Mouse (Mus musculus) hindbrain, postnatal 0 days (tissue): Measurements from ENCODE around the gene Tex33. TPM values are rescaled to one million over a fixed set of nuclear protein-coding genes. Genes with fewer than 3 reads are reported as not detected.
A peak's percentile ranks its signal among the peaks of the same experiment; 100 is the strongest.

Experiments
- ATAC-seq: fragments of 200-750 bp; cut with Nextera tagmentation; 2 replicates; pipeline ENCODE4 v1.8.0; 2017; ENCODE audit warnings: mild to moderate bottlenecking, moderate TSS enrichment, moderate library complexity
- DNase-seq: peaks from one replicate; pipeline ENCODE4 v3.0.0-alpha.2; 2015; ENCODE audit warnings: low spot score
- H3K27ac ChIP-seq: fragments of 300-500 bp; sonication (generic); 2 replicates; pipeline ENCODE4 v1.5.1; 2014; ENCODE audit warnings: mild to moderate bottlenecking
- H3K27me3 ChIP-seq: fragments of 300-500 bp; sonication (generic); 2 replicates; pipeline ENCODE4 v1.6.1; 2014; ENCODE audit warnings: low read length, mixed read lengths; ENCODE audit not compliant: insufficient read depth
- H3K36me3 ChIP-seq: fragments of 300-500 bp; sonication (generic); 2 replicates; pipeline ENCODE4 v1.6.1; 2014; ENCODE audit warnings: low read length, mixed read lengths; ENCODE audit not compliant: insufficient read depth
- H3K4me1 ChIP-seq: fragments of 300-500 bp; sonication (generic); 2 replicates; pipeline ENCODE4 v1.6.1; 2014; ENCODE audit warnings: antibody characterized with exemption, low read length, mixed read lengths; ENCODE audit not compliant: insufficient read depth
- H3K4me2 ChIP-seq: fragments of 300-500 bp; sonication (generic); 2 replicates; pipeline ENCODE4 v1.6.1; 2014; ENCODE audit warnings: low read depth, mild to moderate bottlenecking, low read length, moderate library complexity, mixed read lengths
- H3K4me3 ChIP-seq: fragments of 300-500 bp; sonication (generic); 2 replicates; pipeline ENCODE4 v1.5.1; 2014; ENCODE audit warnings: low read length
- H3K9ac ChIP-seq: fragments of 300-500 bp; sonication (generic); replicated peaks from 2 replicates; pipeline ENCODE4 v1.6.1; 2014; ENCODE audit warnings: mild to moderate bottlenecking, low read length, moderate library complexity, mixed read lengths
- H3K9me3 ChIP-seq: fragments of 300-500 bp; sonication (generic); 2 replicates; pipeline ENCODE4 v1.6.1; 2016; ENCODE audit warnings: low read length, mixed read lengths
- CTCF ChIP-seq: IDR thresholded peaks from 2 replicates; pipeline ENCODE4 v1.5.1; 2016; ENCODE audit warnings: antibody characterized with exemption, control low read depth, low read depth
- WGBS: fragments of 180-500 bp; shearing (Covaris S2); extraction: QIAGEN DNeasy Blood & Tissue Kit; methylation state at CpG from one replicate; pipeline ENCODE4 v1.1.7; 2014; 5-methylcytosine and 5-hydroxymethylcytosine counted together
- polyA plus RNA-seq: library from polyadenylated mRNA; unstranded; fragments of >200 nt; fragmentation: Nextera tagmentation; extraction: Ambion mirVana; gene quantifications from 2 replicates; pipeline ENCODE4 v1.2.1, GENCODE M21; 2015
- total RNA-seq: library from RNA; depleted of rRNA; stranded (reverse); fragments of >200 nt; gene quantifications from 2 replicates; pipeline ENCODE4 v1.2.3, GENCODE M21; 2014

Tex33 gene
- total and polyA plus RNA-seq, 2 experiments from 2014 or later = not detected

DNA sequence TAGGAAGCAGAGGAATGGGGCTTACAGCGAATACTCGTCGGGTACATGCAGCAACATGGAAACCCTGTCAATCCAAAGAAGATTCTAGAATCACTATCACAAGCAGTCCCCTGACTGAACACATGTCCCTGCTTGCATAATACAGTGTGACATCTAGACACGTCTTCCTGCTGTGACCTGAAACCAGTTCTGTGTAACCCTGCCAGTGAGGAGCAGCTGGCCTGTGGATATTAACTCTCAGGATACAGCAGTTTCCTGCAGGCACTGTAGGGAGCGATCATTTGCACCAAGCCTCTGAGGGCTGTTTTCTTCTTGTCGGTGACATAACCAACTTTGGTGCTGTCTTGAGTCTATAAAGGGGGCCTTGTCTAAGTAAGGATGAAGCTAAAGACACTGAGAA lies 5.6 kb upstream of the Tex33 start:
- Histone ChIP-seq H3K9me3 (no peaks in the 10 kb centered on the region), H3K4me2 (no peak overlapping the region), H3K4me3 (no peak overlapping the region), H3K27ac (peak overlapping the region; percentile 88; the same call in 1 of the 2 replicates), H3K27me3 (no peaks in the 10 kb centered on the region), H3K4me1 (peaks cover 18% of the 10 kb centered on the region; the same call in 1 of the 2 replicates), H3K36me3 (no peaks in the 10 kb centered on the region), H3K9ac (peak overlapping the region; percentile 24; the same call in 1 of the 2 replicates)
- 48% methylated on average over 6 of the region's 6 CpGs for WGBS
- TF ChIP-seq CTCF = peak; percentile 31
- DNase-seq (peak; percentile 64), ATAC-seq (peak; percentile 28; the same call in 1 of the 2 replicates)

GRCm38 (mm10) chr15:78390855-78391254 lies 4.9 kb downstream of the Tex33 start:
- ATAC-seq (no peak), DNase-seq (no peak)
- Histone ChIP-seq H3K9me3 (no peaks in the 10 kb centered on the region), H3K27me3 (no peaks in the 10 kb centered on the region), H3K36me3 (no peaks in the 10 kb centered on the region), H3K4me2 (no peak overlapping the region), H3K27ac (no peak overlapping the region), H3K9ac (no peak overlapping the region), H3K4me3 (no peak overlapping the region), H3K4me1 (no peaks in the 10 kb centered on the region)
- WGBS = 80% methylated on average over 3 of the region's 3 CpGs
- TF ChIP-seq CTCF = no peak

DNA sequence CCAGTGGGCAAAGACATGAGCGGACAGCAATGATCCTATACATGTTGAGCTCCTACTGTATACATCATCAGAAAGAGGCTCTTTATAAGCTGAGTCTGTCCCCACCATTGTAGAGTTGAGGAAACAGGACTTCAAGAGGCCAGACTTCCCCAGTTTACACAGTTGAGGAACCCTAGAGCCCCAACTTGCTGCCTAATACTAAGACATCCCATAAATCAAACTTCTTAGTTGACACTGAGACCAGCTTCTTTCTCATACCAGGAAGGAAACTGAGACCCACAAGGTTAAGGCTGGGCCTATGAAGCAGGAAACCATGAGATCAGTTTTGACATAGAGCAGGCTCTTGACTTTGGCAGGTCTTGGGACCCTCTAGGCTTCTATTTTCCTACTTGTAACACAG lies 10.1 kb downstream of the Tex33 start:
- Histone ChIP-seq H3K4me2 (no peak overlapping the region), H3K4me1 (0 out of 2 replicates have a peak, but pooled peaks cover 4% of the 10 kb centered on the region), H3K36me3 (no peaks in the 10 kb centered on the region), H3K4me3 (no peak overlapping the region), H3K9me3 (no peaks in the 10 kb centered on the region), H3K27me3 (no peaks in the 10 kb centered on the region), H3K9ac (no peak overlapping the region), H3K27ac (peak overlapping the region; percentile 82; the same call in 1 of the 2 replicates)
- no peak for DNase-seq
- WGBS = 100% methylated on average over 1 of the region's 1 CpGs
- TF ChIP-seq CTCF = no peak
- ATAC-seq = no peak

- DNase-seq (peak; percentile 75), ATAC-seq (peak; percentile 90)
- Histone ChIP-seq H3K4me3 (no peak overlapping the region), H3K27me3 (no peaks in the 10 kb centered on the region), H3K27ac (peak overlapping the region; percentile 82), H3K9ac (no peak overlapping the region), H3K4me1 (0 out of 2 replicates have a peak, but pooled peaks cover 4% of the 10 kb centered on the region), H3K4me2 (no peak overlapping the region), H3K9me3 (no peaks in the 10 kb centered on the region), H3K36me3 (no peaks in the 10 kb centered on the region)
- WGBS = 38% methylated on average over 7 of the region's 7 CpGs
- no peak for TF ChIP-seq CTCF
Measured at GRCm38 (mm10) chr15:78384220-78385116, 11.2 kb downstream of the Tex33 start.

- Histone ChIP-seq H3K27ac (peak overlapping the region; percentile 82), H3K4me3 (no peak overlapping the region), H3K9me3 (no peaks in the 10 kb centered on the region), H3K27me3 (no peaks in the 10 kb centered on the region), H3K36me3 (no peaks in the 10 kb centered on the region), H3K4me2 (no peak overlapping the region), H3K4me1 (0 out of 2 replicates have a peak, but pooled peaks cover 4% of the 10 kb centered on the region), H3K9ac (no peak overlapping the region)
- DNase-seq (peak; percentile 80), ATAC-seq (peak; percentile 95)
- no peak for TF ChIP-seq CTCF
- 57% methylated on average over 11 of the region's 11 CpGs for WGBS
Measured at GRCm38 (mm10) chr15:78383450-78384219, 12.1 kb downstream of the Tex33 start.

- no peak overlapping the region for H3K9ac ChIP-seq
- H3K4me2 ChIP-seq = no peak overlapping the region
- no peak overlapping the region for H3K27ac ChIP-seq
- DNase-seq (no peak), ATAC-seq (no peak)
- H3K27me3 ChIP-seq = no peaks in the 10 kb centered on the region
- WGBS = 83% methylated on average over 4 of the region's 4 CpGs
- 0 out of 2 replicates have a peak, but pooled peaks cover 4% of the 10 kb centered on the region for H3K4me1 ChIP-seq
- H3K36me3 ChIP-seq = no peaks in the 10 kb centered on the region
- no peaks in the 10 kb centered on the region for H3K9me3 ChIP-seq
- no peak overlapping the region for H3K4me3 ChIP-seq
- no peak for TF ChIP-seq CTCF
Measured at GRCm38 (mm10) chr15:78382115-78382514, 13.6 kb downstream of the Tex33 start.
